Mouse (Mus musculus) spleen, postnatal 0 days (tissue): ENCODE data around the gene Tm2d1. TPM values are rescaled to one million over a fixed set of nuclear protein-coding genes. Genes with fewer than 3 reads are reported as not detected.

Experiments
- polyA plus RNA-seq: library from polyadenylated mRNA; unstranded; fragments of >200 nt; fragmentation: Nextera tagmentation; extraction: Ambion mirVana; gene quantifications from 2 replicates; pipeline ENCODE4 v1.2.1, GENCODE M21; 2015

The Tm2d1 gene
- polyA plus RNA-seq, result 46.1 and 47.4 TPM in 2 replicates

GRCm38 (mm10) chr4:98382716-98383424 lies at the start of gene Tm2d1:
Tm2d1 (minus strand) TSS chr4:98383306.

GRCm38 (mm10) chr4:98395690-98396437 lies 12.8 kb upstream of the Tm2d1 start, which contains the start of gene Patj:
Patj (plus strand) TSS chr4:98395785.

Other genes starting within 250 kb of the Tm2d1 start
- 1.3 and 1.8 TPM in 2 replicates for gene Patj, start 12.5 kb upstream of the Tm2d1 start, polyA plus RNA-seq